Mouse (Mus musculus) natural killer cell, adult 2 months (primary cell): ENCODE data around the gene Sec1.
"Not testable (repeated sequence)": the region's sequence is repeated elsewhere in the genome, so short reads cannot be mapped to it uniquely, and the experiment has no call there.

Experiments used
- DNase-seq, 2 experiments: peaks; one replicate each; pipeline ENCODE4 v3.0.0; 2022; ENCODE audit warnings: low spot score in 2 of 2

Gene Sec1

GRCm38 (mm10) chr7:45679966-45680621 is 14.1 kb downstream of the Sec1 start:
- no peak for DNase-seq

- DNase-seq: no peak
Observed at GRCm38 (mm10) chr7:45678513-45678912, 15.7 kb downstream of the Sec1 start.

DNA sequence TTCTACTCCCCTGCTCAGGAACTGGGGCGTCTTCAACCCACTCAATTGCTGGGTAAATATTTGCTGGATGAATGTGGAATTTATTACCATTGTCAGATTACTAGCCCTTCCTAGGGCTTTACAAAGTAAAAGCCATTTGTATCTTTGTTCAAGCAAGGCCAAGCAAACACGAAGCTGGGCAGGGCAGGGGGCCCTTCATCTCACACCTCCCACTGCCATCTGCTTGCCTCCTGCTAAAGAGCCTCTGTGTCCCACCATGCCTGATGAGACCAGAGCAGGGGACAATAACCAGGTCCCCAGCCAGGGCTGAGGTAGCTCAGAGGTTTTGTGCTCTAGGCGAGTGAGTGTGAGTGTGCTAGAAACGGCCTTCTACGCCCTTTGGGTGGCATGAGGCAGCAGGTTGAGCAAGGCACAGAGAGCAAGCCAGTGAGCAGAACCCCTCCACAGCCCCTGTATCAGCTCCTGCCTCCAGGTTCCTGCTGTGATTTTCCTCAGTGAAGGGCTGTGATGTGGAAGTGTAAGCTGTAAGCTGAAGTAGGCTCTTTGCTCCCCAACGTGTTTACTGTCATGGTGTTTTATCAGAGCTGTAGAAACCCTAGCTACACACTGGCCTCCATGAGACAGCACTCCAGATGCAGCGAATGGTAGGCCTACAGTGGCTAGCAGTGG is 16.4 kb downstream of the Sec1 start:
- no peak for DNase-seq

GRCm38 (mm10) chr7:45668921-45669320 is 25.3 kb downstream of the Sec1 start:
- DNase-seq: no peak

DNA sequence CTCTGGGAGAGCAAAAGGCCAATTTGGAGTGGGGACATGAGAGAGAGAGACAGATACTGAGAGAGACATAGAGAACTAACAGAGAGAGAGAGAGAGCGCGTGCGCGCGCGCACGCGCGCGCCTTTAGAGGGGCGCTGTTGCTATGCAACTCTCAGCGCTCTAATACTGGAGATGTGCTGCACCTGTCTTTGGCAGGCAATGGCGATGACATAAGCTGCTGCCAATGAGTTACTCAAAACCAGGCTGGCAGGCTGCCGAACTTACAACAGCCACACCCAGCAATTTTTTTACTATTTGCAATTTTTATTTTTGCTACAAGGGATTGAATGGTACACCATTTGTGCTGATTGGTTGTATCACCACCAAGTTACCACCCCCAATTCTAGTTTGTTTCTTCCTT is 26.4 kb downstream of the Sec1 start:
- no peak for DNase-seq

DNA sequence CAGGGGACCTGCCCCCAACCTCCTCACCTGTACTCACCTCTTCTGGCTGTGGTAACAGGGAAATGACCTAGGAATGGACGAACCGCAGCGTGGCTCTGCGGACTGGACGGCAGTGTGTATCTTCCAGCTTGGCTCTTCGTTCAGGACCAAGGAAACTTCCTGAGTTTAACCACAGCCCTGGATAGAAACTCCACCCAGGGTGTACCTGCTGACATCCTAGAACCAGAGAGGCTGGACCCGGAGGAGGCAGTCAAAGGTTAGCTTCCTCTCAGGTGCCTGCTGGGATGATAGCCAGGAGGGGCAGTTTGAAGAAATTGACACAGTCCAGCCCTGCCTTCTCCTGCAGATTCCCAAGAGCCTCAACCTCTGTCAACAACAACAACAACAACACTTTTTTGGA is 28.0 kb downstream of the Sec1 start, which contains the start of gene Fut2:
Gene Fut2, minus strand, starts transcription at position 234 of the 400 bp plus-strand sequence.
- DNase-seq: no peak

- DNase-seq: no peak
Observed at GRCm38 (mm10) chr7:45665303-45666138, 28.7 kb downstream of the Sec1 start.

DNA sequence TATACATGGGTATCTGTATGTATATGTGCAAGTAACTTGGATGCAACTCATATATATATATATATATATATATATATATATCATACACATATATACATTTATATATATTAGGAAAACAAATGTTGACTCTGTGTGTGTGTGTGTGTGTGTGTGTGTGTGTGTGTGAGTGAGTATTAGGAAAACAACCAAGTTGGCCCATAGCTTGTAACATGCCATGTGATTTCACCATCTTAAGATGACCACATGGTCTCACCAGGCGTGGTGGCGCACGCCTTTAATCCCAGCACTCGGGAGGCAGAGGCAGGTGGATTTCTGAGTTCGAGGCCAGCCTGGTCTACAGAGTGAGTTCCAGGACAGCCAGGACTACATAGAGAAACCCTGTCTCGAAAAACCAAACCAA is 32.5 kb downstream of the Sec1 start:
- not testable (repeated sequence) for DNase-seq

GRCm38 (mm10) chr7:45660746-45661478 is 33.3 kb downstream of the Sec1 start:
- DNase-seq: no peak

GRCm38 (mm10) chr7:45654424-45655047 is 39.7 kb downstream of the Sec1 start:
- no peak for DNase-seq

DNA sequence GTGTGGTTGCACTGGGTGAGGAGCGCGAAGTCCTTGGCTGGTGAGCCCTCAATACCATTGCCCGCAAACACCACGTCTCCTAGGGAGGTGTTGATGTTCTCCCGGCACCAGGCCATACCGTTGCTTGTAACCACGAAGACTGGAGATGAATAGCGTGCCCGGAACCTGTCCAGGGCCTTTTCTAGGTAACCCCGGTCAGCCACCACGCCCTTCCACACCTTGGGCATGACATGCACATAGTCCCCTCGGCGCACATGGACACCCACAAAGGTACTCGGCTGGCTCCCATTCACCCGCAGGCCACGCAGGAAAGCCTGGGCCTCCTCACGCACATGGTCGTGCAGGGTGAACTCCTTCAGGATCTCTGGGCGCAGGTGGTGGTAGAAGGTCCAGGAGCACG is 43.7 kb downstream of the Sec1 start:
- not testable (repeated sequence) for DNase-seq

GRCm38 (mm10) chr7:45649351-45649750 is 44.9 kb downstream of the Sec1 start:
- DNase-seq: no peak

DNA sequence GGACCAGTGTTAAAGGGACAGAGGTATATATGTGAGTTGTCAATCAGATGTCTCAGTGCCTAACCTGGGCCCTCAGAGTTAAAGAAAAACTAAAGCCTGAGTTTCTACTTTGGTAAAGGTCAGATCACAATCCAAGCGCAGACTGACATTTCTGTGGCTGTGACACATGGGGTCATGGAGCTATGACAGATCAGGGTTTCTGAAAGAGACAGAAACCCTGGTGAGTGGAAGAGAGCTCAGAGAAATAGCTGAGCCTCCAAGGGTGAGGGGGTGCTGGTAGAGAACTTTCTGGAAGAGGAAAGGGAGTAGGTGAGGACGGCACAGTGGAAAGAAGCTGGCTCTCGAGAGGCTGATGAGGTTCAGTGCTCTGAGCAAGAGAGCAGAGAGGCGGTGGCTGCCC is 47.5 kb downstream of the Sec1 start:
- no peak for DNase-seq

DNA sequence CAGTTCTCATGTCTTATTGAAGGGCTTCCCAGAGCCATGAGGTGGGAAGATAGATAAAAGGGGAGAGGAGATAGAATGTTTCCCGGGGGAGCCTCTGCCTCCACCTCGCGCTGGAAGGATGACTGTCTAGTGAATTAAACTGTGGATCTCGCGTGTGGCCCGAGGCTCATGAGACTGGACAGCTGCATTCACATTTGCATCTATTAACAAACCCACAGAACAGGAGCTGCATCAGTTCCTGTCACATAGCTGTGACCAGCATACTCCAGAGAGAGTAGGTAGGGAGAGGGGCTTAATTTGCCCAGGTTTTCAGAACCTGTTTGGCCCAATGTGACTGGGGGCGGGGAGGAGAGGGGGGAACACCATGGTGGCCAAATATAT is 48.6 kb downstream of the Sec1 start:
- DNase-seq: no peak

GRCm38 (mm10) chr7:45644872-45645590 is 49.2 kb downstream of the Sec1 start:
- no peak for DNase-seq

- DNase-seq: no peak
Observed at GRCm38 (mm10) chr7:45644183-45644582, 50.0 kb downstream of the Sec1 start.

GRCm38 (mm10) chr7:45643441-45644178 is 50.6 kb downstream of the Sec1 start:
- peak; percentile 74 to 77 for DNase-seq

GRCm38 (mm10) chr7:45642503-45643255 is 51.5 kb downstream of the Sec1 start:
- no peak for DNase-seq

DNA sequence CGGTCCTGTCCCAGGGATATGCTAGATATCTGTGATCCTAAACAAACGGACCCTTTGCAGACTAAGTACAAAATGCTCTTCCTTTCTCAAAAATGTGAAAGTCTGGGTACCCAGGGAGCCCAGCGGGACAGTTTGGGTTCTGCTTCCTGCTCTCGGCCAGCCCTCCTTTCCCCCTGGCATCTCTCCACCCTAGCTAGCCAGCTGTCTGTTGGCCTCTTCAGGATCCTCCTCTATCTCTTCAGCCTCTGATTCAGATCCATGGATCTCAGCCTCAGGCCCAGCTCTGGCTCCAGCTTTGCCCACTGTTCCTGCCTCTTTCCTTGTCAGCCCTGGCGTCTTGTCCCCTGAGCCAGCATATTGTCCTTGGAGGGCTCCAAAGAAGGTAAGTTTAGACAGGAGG is 52.1 kb downstream of the Sec1 start:
- DNase-seq: no peak
